ENCODE assay signal across 9 mouse cellular contexts in the genomic region with DNA sequence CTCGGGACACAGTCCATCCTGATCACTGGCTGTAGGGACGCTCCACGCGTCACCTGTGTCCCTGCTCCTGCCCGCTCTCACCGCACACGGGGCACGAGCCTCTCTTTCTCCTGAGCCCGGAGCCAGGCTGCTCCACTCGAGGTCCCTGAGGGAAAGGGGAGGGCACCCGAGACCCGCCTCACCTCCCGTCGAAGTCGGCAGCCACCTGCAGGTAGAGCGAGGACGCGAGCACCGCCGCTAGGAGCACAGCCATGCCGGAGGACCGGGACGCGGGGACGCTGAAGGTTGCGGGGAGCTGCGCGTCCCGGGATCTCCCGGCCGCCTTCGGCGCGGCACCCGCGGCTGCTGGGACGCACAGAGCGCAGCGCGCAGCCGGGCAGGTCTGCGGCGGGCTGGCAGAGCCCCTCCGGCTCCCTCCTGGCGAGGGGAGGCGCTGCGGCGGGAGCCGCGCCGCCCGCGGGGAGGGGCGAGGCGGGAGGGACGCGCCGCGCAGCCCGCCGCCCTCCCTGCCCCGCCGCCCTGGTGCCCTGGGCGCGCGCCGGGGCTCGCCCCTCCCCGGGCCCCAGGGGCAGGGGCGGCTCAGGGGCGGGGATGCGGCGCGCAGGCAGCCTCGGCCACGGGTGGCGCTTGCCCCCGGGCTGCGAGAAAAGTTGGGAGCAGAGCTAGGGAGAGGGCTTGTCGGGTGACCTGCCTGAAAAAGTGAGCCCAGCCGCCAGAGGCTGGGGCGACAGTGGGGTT. TPM values are rescaled to one million over a fixed set of nuclear protein-coding genes. Genes with fewer than 3 reads are reported as not detected.
DNase-seq lines count a peak whose midpoint lies in the region; ATAC-seq and TF ChIP-seq lines count a peak whose summit lies in the region.
"Had no signal": no experiment of that assay in that cellular context is flagged by ENCODE, and none has a peak within 500 bp of the region (broad histone marks: within the 10 kb centered on the region; RNA-seq: fewer than 3 reads in every experiment).

Npnt (minus strand) TSS at position 501 of the 738 bp plus-strand sequence.

- H3K27me3 ChIP-seq in intestine, postnatal 0 days (replicated peaks; ENCODE audit: control insufficient read depth, insufficient read depth, low read length) = peaks cover 8% of the 10 kb centered on the region; the same call in 1 of the 2 replicates
- peaks cover 23% of the 10 kb centered on the region; the same call in 1 of the 2 replicates for H3K27me3 ChIP-seq in limb, embryonic 13.5 days
- peaks cover 36% of the 10 kb centered on the region for H3K27me3 ChIP-seq in midbrain, embryonic 13.5 days

- 1% methylated on average over 63 of the region's 82 CpGs for WGBS in intestine, postnatal 0 days
- WGBS in limb, embryonic 13.5 days = under 1% methylated on average over 54 of the region's 82 CpGs
- WGBS in midbrain, embryonic 13.5 days = 2% methylated on average over 70 of the region's 82 CpGs

- H3K9ac ChIP-seq in intestine, postnatal 0 days (ENCODE audit: low read depth, low read length) = peak within 1 kb of the TSS; percentile 37
- peak within 1 kb of the TSS; percentile 73 for H3K9ac ChIP-seq in limb, embryonic 13.5 days
- H3K9ac ChIP-seq in midbrain, embryonic 13.5 days (replicated peaks) = peak within 1 kb of the TSS; percentile 71

- H3K9me3 ChIP-seq in intestine, postnatal 0 days (ENCODE audit: control insufficient read depth) = no peaks in the 10 kb centered on the region
- no peaks in the 10 kb centered on the region for H3K9me3 ChIP-seq in limb, embryonic 13.5 days
- no peaks in the 10 kb centered on the region for H3K9me3 ChIP-seq in midbrain, embryonic 13.5 days

- DNase-seq in cerebellum, postnatal 36 days = peak; percentile 7 to 8
- DNase-seq in cerebellum, adult 18-20 months = no peak
- peak; percentile 57 for DNase-seq in adrenal gland, postnatal 10 days
- DNase-seq in forelimb bud, embryonic 11.5 days (ENCODE audit: low read depth, low spot score) = peak; percentile 28
- DNase-seq in testis, postnatal 14 days (ENCODE audit: low spot score) = peak; percentile 37

- peak within 1 kb of the TSS; percentile 55 for H3K4me3 ChIP-seq in intestine, postnatal 0 days (ENCODE audit: low read depth, low read length)
- peak within 1 kb of the TSS; percentile 71 for H3K4me3 ChIP-seq in limb, embryonic 13.5 days
- H3K4me3 ChIP-seq in midbrain, embryonic 13.5 days (replicated peaks) = peak within 1 kb of the TSS; percentile 74

- TF ChIP-seq CTCF in intestine, postnatal 0 days (IDR thresholded peaks at IDR 0.05; ENCODE audit: low read depth) = peak; percentile 45

- peak; percentile 67 for ATAC-seq in intestine, postnatal 0 days
- ATAC-seq in limb, embryonic 13.5 days (ENCODE audit: low FRiP score, low read depth) = peak; percentile 80
- ATAC-seq in midbrain, embryonic 13.5 days = peak; percentile 87

- no peaks in the 10 kb centered on the region; the same call in 1 of the 2 replicates for H3K36me3 ChIP-seq in intestine, postnatal 0 days (ENCODE audit: control insufficient read depth, insufficient read depth)
- no peaks in the 10 kb centered on the region for H3K36me3 ChIP-seq in limb, embryonic 13.5 days
- H3K36me3 ChIP-seq in midbrain, embryonic 13.5 days = no peaks in the 10 kb centered on the region

- H3K27ac ChIP-seq in intestine, postnatal 0 days (ENCODE audit: low read depth, low read length) = no peak within 1 kb of the TSS
- H3K27ac ChIP-seq in limb, embryonic 13.5 days = peak within 1 kb of the TSS; percentile 16; the same call in 1 of the 2 replicates
- H3K27ac ChIP-seq in midbrain, embryonic 13.5 days = no peak within 1 kb of the TSS

- 0 out of 2 replicates have a peak, but pooled peaks cover 3% of the 10 kb centered on the region for H3K4me1 ChIP-seq in intestine, postnatal 0 days (replicated peaks; ENCODE audit: control insufficient read depth, insufficient read depth, low read length)
- H3K4me1 ChIP-seq in limb, embryonic 13.5 days = peaks cover 22% of the 10 kb centered on the region
- peaks cover 18% of the 10 kb centered on the region for H3K4me1 ChIP-seq in midbrain, embryonic 13.5 days (replicated peaks)

- H3K4me2 ChIP-seq in intestine, postnatal 0 days (replicated peaks; ENCODE audit: low read depth) = peak within 1 kb of the TSS; percentile 85
- peak within 1 kb of the TSS; percentile 99 for H3K4me2 ChIP-seq in limb, embryonic 13.5 days (replicated peaks)
- H3K4me2 ChIP-seq in midbrain, embryonic 13.5 days (replicated peaks) = peak within 1 kb of the TSS; percentile 99

RNA-seq across cellular contexts. Expression of gene Npnt, which starts in this region (rescaled TPM):
- total RNA-seq in adrenal gland, postnatal 10 days (2021) = 10 to 100 TPM; 20.6 to 22.1 TPM
- 38.7 and 40.7 TPM in 2 replicates for polyA plus RNA-seq in intestine, postnatal 0 days (2015; fragmentation: Nextera tagmentation; extraction: Ambion mirVana)
- 29.1 and 36.7 TPM in 2 replicates for polyA plus RNA-seq in limb, embryonic 13.5 days (2015; fragmentation: Nextera tagmentation; extraction: Ambion mirVana)
- 16.5 and 17.5 TPM in 2 replicates for polyA plus RNA-seq in midbrain, embryonic 13.5 days (2015; fragmentation: Nextera tagmentation; extraction: Ambion mirVana)
- total RNA-seq: MEL had no signal

Comparison
In these comparisons a context has a peak if more than half of its experiments do, and no peak if none do; other contexts are left out.
1. DNase-seq: peak in cerebellum, postnatal 36 days (2 of 2), adrenal gland, postnatal 10 days (single experiment), forelimb bud, embryonic 11.5 days (single experiment) and testis, postnatal 14 days (single experiment); none in cerebellum, adult 18-20 months (0 of 2).
2. Peak in every context shown above with its lines, with median percentiles within 50 percentile points of each other: ATAC-seq, H3K4me2 ChIP-seq, H3K4me3 ChIP-seq and H3K9ac ChIP-seq.